Mouse (Mus musculus) kidney, adult 2 months (tissue): ENCODE data around the gene Cntnap2.

Experiments
- CTCF ChIP-seq: fragments of 200-500 bp; conservative IDR thresholded peaks from 2 replicates; pipeline ENCODE4 v1.5.1; 2011; ENCODE audit warnings: low read depth, mild to moderate bottlenecking, control low read depth, low read length, moderate library complexity, mixed read lengths; ENCODE audit not compliant: insufficient read depth, insufficient read length
- POLR2A ChIP-seq: fragments of 200-500 bp; IDR thresholded peaks from one replicate; pipeline ENCODE4 v1.6.1; 2011; ENCODE audit warnings: low read depth, low read length, control low read depth

- TF ChIP-seq CTCF: no peak
- no peak for TF ChIP-seq POLR2A
These were observed 1084.2 kb downstream of the Cntnap2 start for GRCm38 (mm10) chr6:46143189-46143841.
